Mouse (Mus musculus) left cerebral cortex, adult 9 months (tissue): ENCODE data around the gene Gm2a.
"Not testable (repeated sequence)": the region's sequence is repeated elsewhere in the genome, so short reads cannot be mapped to it uniquely, and the experiment has no call there.

Experiments used
- DNase-seq, 2 experiments: peaks; one replicate each; pipeline ENCODE4 v3.0.0; 2022; ENCODE audit warnings: low spot score in 2 of 2

The Gm2a gene

GRCm38 (mm10) chr11:55096731-55097462 is 1.0 kb upstream of the Gm2a start:
- DNase-seq = no peak

- peak in 1 of 2 experiments; percentile 8 for DNase-seq
These were observed 437 bp downstream of the Gm2a start for GRCm38 (mm10) chr11:55098189-55098915.

- DNase-seq = no peak
These were observed 1.3 kb downstream of the Gm2a start for GRCm38 (mm10) chr11:55099019-55099771.

- DNase-seq = no peak
These were observed 2.0 kb downstream of the Gm2a start for GRCm38 (mm10) chr11:55099868-55100267.

- no peak for DNase-seq
These were observed 4.1 kb downstream of the Gm2a start for GRCm38 (mm10) chr11:55102015-55102414.

GRCm38 (mm10) chr11:55103229-55103628 is 5.3 kb downstream of the Gm2a start:
- DNase-seq = no peak

- no peak for DNase-seq
These were observed 7.5 kb downstream of the Gm2a start for GRCm38 (mm10) chr11:55105389-55105788.

GRCm38 (mm10) chr11:55106636-55107035 is 8.7 kb downstream of the Gm2a start:
- no peak for DNase-seq

GRCm38 (mm10) chr11:55109521-55110300 is 11.8 kb downstream of the Gm2a start:
- no peak for DNase-seq

- no peak for DNase-seq
These were observed 12.8 kb downstream of the Gm2a start for GRCm38 (mm10) chr11:55110566-55111169.

GRCm38 (mm10) chr11:55113209-55113860 is 15.4 kb downstream of the Gm2a start:
- peak; percentile 8 to 35 for DNase-seq

- DNase-seq = not testable (repeated sequence)
These were observed 15.9 kb downstream of the Gm2a start for GRCm38 (mm10) chr11:55113861-55114250.

- DNase-seq = no peak
These were observed 16.4 kb downstream of the Gm2a start for GRCm38 (mm10) chr11:55114291-55114690.

- no peak for DNase-seq
These were observed 18.1 kb downstream of the Gm2a start for GRCm38 (mm10) chr11:55116004-55116403.

GRCm38 (mm10) chr11:55117031-55117430 is 19.1 kb downstream of the Gm2a start:
- no peak for DNase-seq

GRCm38 (mm10) chr11:55120279-55120678 is 22.4 kb downstream of the Gm2a start:
- DNase-seq = no peak

- no peak for DNase-seq
These were observed 22.9 kb downstream of the Gm2a start for GRCm38 (mm10) chr11:55120821-55121271.

GRCm38 (mm10) chr11:55121430-55121829 is 23.5 kb downstream of the Gm2a start:
- DNase-seq = no peak

- DNase-seq = no peak
These were observed 28.7 kb downstream of the Gm2a start for GRCm38 (mm10) chr11:55126663-55127062.

- peak in 1 of 2 experiments; percentile 20 for DNase-seq
These were observed 30.0 kb downstream of the Gm2a start for GRCm38 (mm10) chr11:55127937-55128336.

- DNase-seq = no peak
These were observed 30.5 kb downstream of the Gm2a start for GRCm38 (mm10) chr11:55128411-55128810.
